Mouse (Mus musculus) lung, embryonic 14.5 days (tissue): ENCODE data around the gene Fam160a2. TPM values are rescaled to one million over a fixed set of nuclear protein-coding genes. Genes with fewer than 3 reads are reported as not detected.

Experiments used
- ATAC-seq: fragments of 200-750 bp; cut with Nextera tagmentation; 2 replicates; pipeline ENCODE4 v1.8.0; 2017; ENCODE audit warnings: mild to moderate bottlenecking, moderate TSS enrichment, moderate library complexity; ENCODE audit not compliant: insufficient read depth
- DNase-seq: peaks from one replicate; pipeline ENCODE4 v3.0.0-alpha.2; 2015
- H3K27ac ChIP-seq: fragments of 300-500 bp; sonication (generic); 2 replicates; pipeline ENCODE4 v1.5.1; 2014; ENCODE audit warnings: low read depth, mild to moderate bottlenecking, moderate library complexity
- H3K27me3 ChIP-seq: fragments of 300-500 bp; sonication (generic); 2 replicates; pipeline ENCODE4 v1.6.1; 2014; ENCODE audit warnings: low read length, control low read depth; ENCODE audit not compliant: insufficient read depth
- H3K36me3 ChIP-seq: fragments of 300-500 bp; sonication (generic); 2 replicates; pipeline ENCODE4 v1.6.1; 2014; ENCODE audit warnings: control low read depth; ENCODE audit not compliant: insufficient read depth
- H3K4me1 ChIP-seq: fragments of 300-500 bp; sonication (generic); 2 replicates; pipeline ENCODE4 v1.6.1; 2014; ENCODE audit warnings: antibody characterized with exemption, control low read depth; ENCODE audit not compliant: insufficient read depth
- H3K4me2 ChIP-seq: fragments of 300-500 bp; sonication (generic); 2 replicates; pipeline ENCODE4 v1.6.1; 2014; ENCODE audit warnings: mild to moderate bottlenecking
- H3K4me3 ChIP-seq: fragments of 300-500 bp; sonication (generic); 2 replicates; pipeline ENCODE4 v1.5.1; 2014; ENCODE audit warnings: low read depth, low read length
- H3K9ac ChIP-seq: fragments of 300-500 bp; sonication (generic); 2 replicates; pipeline ENCODE4 v1.6.1; 2014
- H3K9me3 ChIP-seq: fragments of 300-500 bp; sonication (generic); 2 replicates; pipeline ENCODE4 v1.6.1; 2016; ENCODE audit warnings: low read depth, low read length, control low read depth
- CTCF ChIP-seq: IDR thresholded peaks from 2 replicates; pipeline ENCODE4 v1.5.1; 2016; ENCODE audit warnings: antibody characterized with exemption, low read depth
- WGBS: fragments of 180-500 bp; shearing (Covaris S2); extraction: QIAGEN DNeasy Blood & Tissue Kit; methylation state at CpG from one replicate; pipeline ENCODE4 v1.1.7; 2014; 5-methylcytosine and 5-hydroxymethylcytosine counted together
- polyA plus RNA-seq: library from polyadenylated mRNA; unstranded; fragments of >200 nt; fragmentation: Nextera tagmentation; extraction: Ambion mirVana; gene quantifications from 2 replicates; pipeline ENCODE4 v1.2.1, GENCODE M21; 2014

Fam160a2 gene
- polyA plus RNA-seq, 1 experiment from 2014 or later = 41.9 TPM

- H3K4me3 ChIP-seq = no peak overlapping the region
- H3K9me3 ChIP-seq = no peaks in the 10 kb centered on the region
- H3K27ac ChIP-seq = no peak overlapping the region
- DNase-seq (no peak), ATAC-seq (no peak)
- no peak for TF ChIP-seq CTCF
- no peak overlapping the region for H3K4me2 ChIP-seq
- 90% methylated on average over 2 of the region's 2 CpGs for WGBS
- H3K36me3 ChIP-seq = peaks cover 45% of the 10 kb centered on the region
- H3K27me3 ChIP-seq = no peaks in the 10 kb centered on the region
- H3K9ac ChIP-seq = no peak overlapping the region
- no peaks in the 10 kb centered on the region for H3K4me1 ChIP-seq
Measured at GRCm38 (mm10) chr7:105390236-105390635, 9.6 kb downstream of the Fam160a2 start.

- H3K36me3 ChIP-seq = peaks cover 70% of the 10 kb centered on the region
- 90% methylated on average over 2 of the region's 2 CpGs for WGBS
- no peak for ATAC-seq
Measured at GRCm38 (mm10) chr7:105387696-105388095, 12.2 kb downstream of the Fam160a2 start.

GRCm38 (mm10) chr7:105380329-105380728, 19.5 kb downstream of the Fam160a2 start:
- ATAC-seq (no peak), DNase-seq (no peak)
- Histone ChIP-seq H3K4me1 (no peaks in the 10 kb centered on the region), H3K4me2 (no peak overlapping the region), H3K36me3 (peaks cover 82% of the 10 kb centered on the region), H3K27ac (no peak overlapping the region), H3K4me3 (no peak overlapping the region), H3K9ac (no peak overlapping the region), H3K27me3 (no peaks in the 10 kb centered on the region), H3K9me3 (no peaks in the 10 kb centered on the region)
- no peak for TF ChIP-seq CTCF
- WGBS = 92% methylated on average over 3 of the region's 3 CpGs

More at GRCm38 (mm10) chr7:105387696-105388095, 12.2 kb downstream of the Fam160a2 start:
- no peak for TF ChIP-seq CTCF
- no peak overlapping the region for H3K4me2 ChIP-seq
- H3K9ac ChIP-seq = no peak overlapping the region
- no peak overlapping the region for H3K27ac ChIP-seq
- no peak overlapping the region for H3K4me3 ChIP-seq
- H3K27me3 ChIP-seq = no peaks in the 10 kb centered on the region
- no peak for DNase-seq
- no peaks in the 10 kb centered on the region for H3K9me3 ChIP-seq
- H3K4me1 ChIP-seq = no peaks in the 10 kb centered on the region

- Histone ChIP-seq H3K4me3 (no peak within 1 kb of the TSS), H3K4me1 (no peaks in the 10 kb centered on the region), H3K27me3 (no peaks in the 10 kb centered on the region), H3K27ac (no peak within 1 kb of the TSS), H3K36me3 (peaks cover 38% of the 10 kb centered on the region), H3K9ac (no peak within 1 kb of the TSS), H3K9me3 (no peaks in the 10 kb centered on the region), H3K4me2 (no peak within 1 kb of the TSS)
- WGBS = 83% methylated on average over 1 of the region's 1 CpGs
- no peak for TF ChIP-seq CTCF
- DNase-seq (no peak), ATAC-seq (no peak)
Measured at GRCm38 (mm10) chr7:105374866-105375265, 25.0 kb downstream of the Fam160a2 start, which contains the start of gene Gm5901. Gene Gm5901 (plus strand): TSS chr7:105375038.

GRCm38 (mm10) chr7:105373976-105374375, 25.9 kb downstream of the Fam160a2 start:
- H3K27ac ChIP-seq = no peak overlapping the region

GRCm38 (mm10) chr7:105373509-105373908, 26.3 kb downstream of the Fam160a2 start:
- Histone ChIP-seq H3K9me3 (no peaks in the 10 kb centered on the region), H3K4me2 (no peak overlapping the region), H3K36me3 (peaks cover 25% of the 10 kb centered on the region), H3K4me1 (no peaks in the 10 kb centered on the region), H3K9ac (no peak overlapping the region), H3K27me3 (no peaks in the 10 kb centered on the region), H3K27ac (no peak overlapping the region), H3K4me3 (no peak overlapping the region)
- WGBS = 73% methylated on average over 4 of the region's 4 CpGs
- TF ChIP-seq CTCF = no peak
- ATAC-seq = no peak
- no peak for DNase-seq

More at GRCm38 (mm10) chr7:105373976-105374375, 25.9 kb downstream of the Fam160a2 start:
- Histone ChIP-seq H3K4me3 (no peak overlapping the region), H3K4me2 (no peak overlapping the region), H3K4me1 (no peaks in the 10 kb centered on the region), H3K9ac (no peak overlapping the region), H3K27me3 (no peaks in the 10 kb centered on the region), H3K9me3 (no peaks in the 10 kb centered on the region), H3K36me3 (peaks cover 30% of the 10 kb centered on the region)
- no peak for TF ChIP-seq CTCF
- no peak for ATAC-seq
- 93% methylated on average over 3 of the region's 3 CpGs for WGBS
- no peak for DNase-seq

- H3K27ac ChIP-seq = no peak overlapping the region
- no peaks in the 10 kb centered on the region for H3K9me3 ChIP-seq
- no peak overlapping the region for H3K4me2 ChIP-seq
- DNase-seq (no peak), ATAC-seq (no peak)
- no peaks in the 10 kb centered on the region for H3K27me3 ChIP-seq
- no peaks in the 10 kb centered on the region for H3K4me1 ChIP-seq
- no peak overlapping the region for H3K4me3 ChIP-seq
- no peak overlapping the region for H3K9ac ChIP-seq
- TF ChIP-seq CTCF = no peak
- peaks cover 19% of the 10 kb centered on the region for H3K36me3 ChIP-seq
- WGBS = 81% methylated on average over 1 of the region's 1 CpGs
Measured at GRCm38 (mm10) chr7:105372912-105373311, 26.9 kb downstream of the Fam160a2 start.

- no peaks in the 10 kb centered on the region; the same call in 1 of the 2 replicates for H3K36me3 ChIP-seq
- no peak overlapping the region for H3K4me2 ChIP-seq
- H3K27ac ChIP-seq = no peak overlapping the region
- H3K27me3 ChIP-seq = no peaks in the 10 kb centered on the region
- ATAC-seq = no peak
- no peaks in the 10 kb centered on the region for H3K4me1 ChIP-seq
- 92% methylated on average over 4 of the region's 4 CpGs for WGBS
- H3K9ac ChIP-seq = no peak overlapping the region
- H3K4me3 ChIP-seq = no peak overlapping the region
- no peak for DNase-seq
- no peaks in the 10 kb centered on the region for H3K9me3 ChIP-seq
- TF ChIP-seq CTCF = no peak
Measured at GRCm38 (mm10) chr7:105368521-105368920, 31.3 kb downstream of the Fam160a2 start.
